Mouse (Mus musculus): Measurements from ENCODE around the gene Hba-x. TPM values are rescaled to one million over a fixed set of nuclear protein-coding genes. Genes with fewer than 3 reads are reported as not detected.
A peak's percentile ranks its signal among the peaks of the same experiment; 100 is the strongest.
"Not testable (repeated sequence)": the region's sequence is repeated elsewhere in the genome, so short reads cannot be mapped to it uniquely, and the experiment has no call there.

Hba-x gene
- polyA plus RNA-seq, 3 experiments from 2014 or later: not detected

DNA sequence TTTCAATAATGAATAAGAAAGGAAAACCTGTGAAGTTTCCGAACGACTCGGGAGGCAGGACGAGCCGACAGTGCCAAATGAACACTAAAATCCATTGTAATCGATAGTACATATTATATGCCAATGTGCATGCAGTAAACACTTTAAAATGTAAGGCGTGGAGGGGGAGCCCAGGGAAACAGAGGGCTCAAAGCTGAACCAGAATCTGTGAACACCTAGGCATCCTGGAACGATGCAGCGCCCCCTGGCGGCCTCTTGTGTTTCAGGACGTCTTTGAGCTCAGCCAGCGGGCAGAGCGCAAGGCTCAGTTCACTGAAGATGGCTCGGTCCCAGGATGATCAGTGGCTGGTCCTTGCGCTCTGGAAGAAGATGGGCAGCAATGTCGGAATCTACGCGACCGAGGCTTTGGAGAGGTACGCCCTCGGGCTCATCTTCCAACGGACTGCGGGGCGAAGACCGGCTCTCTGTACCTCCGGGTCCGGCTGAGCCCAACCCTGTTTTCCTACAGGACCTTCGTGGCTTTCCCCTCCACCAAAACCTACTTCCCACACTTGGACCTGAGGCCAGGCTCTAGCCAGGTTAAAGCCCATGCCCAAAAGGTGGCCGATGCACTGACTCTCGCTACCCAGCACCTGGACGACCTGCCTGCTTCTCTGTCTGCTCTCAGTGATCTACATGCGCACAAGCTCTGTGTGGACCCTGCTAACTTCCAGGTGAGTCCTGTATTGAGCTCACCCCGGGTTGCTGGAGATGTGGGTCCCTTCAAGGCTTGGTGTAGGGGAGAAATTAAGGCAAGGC lies 10.7 kb downstream of the Hba-x start, which contains the start of gene Hbq1b:
Gene Hbq1b, plus strand, starts transcription at position 271 of the 798 bp plus-strand sequence.
- peak; percentile 38 for ATAC-seq

- ATAC-seq: no peak
Observed at GRCm38 (mm10) chr11:32287493-32287825, 11.3 kb downstream of the Hba-x start.

- not testable (repeated sequence) for ATAC-seq
Observed at GRCm38 (mm10) chr11:32292819-32293218, 16.6 kb downstream of the Hba-x start.

DNA sequence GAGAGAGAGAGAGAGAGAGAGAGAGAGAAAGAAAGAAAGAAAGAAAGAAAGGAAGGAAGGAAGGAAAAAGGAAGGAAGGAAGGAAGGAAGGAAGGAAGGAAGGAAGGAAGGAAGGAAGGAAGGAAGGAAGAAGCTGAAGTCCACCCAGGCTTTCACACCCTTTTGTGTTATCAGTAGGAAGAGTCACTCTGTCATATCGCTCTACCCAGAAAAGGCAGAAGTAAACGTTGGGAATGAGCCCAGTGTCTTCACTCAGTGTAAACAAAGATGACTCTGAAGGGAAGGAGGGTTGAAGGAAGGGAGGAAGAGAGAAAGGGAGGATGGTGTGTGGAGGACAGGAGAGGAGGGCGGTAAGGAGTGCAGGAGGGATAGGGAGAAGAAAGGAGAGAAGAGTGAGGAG lies 17.3 kb downstream of the Hba-x start:
- ATAC-seq: not testable (repeated sequence)

DNA sequence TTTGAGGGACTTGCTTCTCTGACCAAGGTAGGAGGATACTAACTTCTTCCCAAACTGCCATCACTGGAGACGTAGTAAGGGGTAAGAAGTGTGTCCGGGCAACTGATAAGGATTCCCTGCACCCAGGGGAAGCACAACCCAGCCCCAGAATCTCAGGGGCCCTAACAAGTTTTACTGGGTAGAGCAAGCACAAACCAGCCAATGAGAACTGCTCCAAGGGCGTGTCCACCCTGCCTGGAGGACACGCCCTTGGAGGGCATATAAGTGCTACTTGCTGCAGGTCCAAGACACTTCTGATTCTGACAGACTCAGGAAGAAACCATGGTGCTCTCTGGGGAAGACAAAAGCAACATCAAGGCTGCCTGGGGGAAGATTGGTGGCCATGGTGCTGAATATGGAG lies 20.0 kb downstream of the Hba-x start, which contains the start of gene Hba-a2:
Gene Hba-a2, plus strand, starts transcription at position 287 of the 400 bp plus-strand sequence.
- ATAC-seq: not testable (repeated sequence)

DNA sequence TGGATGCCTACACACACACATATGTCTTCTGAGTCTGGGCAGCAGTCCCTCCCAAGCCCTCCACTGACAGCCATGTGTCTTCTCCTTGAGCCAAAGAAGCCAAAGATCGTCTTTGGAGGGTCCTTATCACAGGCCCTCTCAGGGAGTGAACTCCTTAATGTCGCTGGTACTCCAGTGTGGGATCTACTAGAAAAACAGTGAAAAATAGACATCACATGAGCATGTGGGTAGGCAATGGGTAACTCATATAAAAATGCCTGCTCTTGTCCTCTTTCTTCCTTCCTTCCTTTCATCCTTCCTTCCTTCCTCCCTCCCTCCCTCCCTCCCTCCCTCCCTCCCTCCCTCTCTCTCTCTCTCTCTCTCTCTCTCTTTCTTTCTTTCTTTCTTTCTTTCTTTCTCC lies 21.2 kb downstream of the Hba-x start:
- ATAC-seq: not testable (repeated sequence)

GRCm38 (mm10) chr11:32297866-32298531 lies 21.8 kb downstream of the Hba-x start:
- ATAC-seq: no peak

GRCm38 (mm10) chr11:32298532-32298918 lies 22.3 kb downstream of the Hba-x start:
- ATAC-seq: no peak

DNA sequence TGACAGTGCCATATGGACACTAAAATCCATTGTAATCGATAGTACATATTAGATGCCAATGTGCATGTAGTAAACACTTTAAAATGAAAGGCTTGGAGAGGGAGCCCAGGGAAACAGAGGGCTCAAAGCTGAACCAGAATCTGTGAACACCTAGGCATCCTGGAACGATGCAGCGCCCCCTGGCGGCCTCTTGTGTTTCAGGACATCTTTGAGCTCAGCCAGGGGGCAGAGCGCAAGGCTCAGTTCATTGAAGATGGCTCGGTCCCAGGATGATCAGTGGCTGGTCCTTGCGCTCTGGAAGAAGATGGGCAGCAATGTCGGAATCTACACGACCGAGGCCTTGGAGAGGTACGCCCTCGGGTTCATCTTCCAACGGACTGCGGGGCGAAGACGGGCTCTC lies 23.7 kb downstream of the Hba-x start, which contains the start of gene Hbq1a:
Gene Hbq1a, plus strand, starts transcription at position 205 of the 400 bp plus-strand sequence.
- not testable (repeated sequence) for ATAC-seq

DNA sequence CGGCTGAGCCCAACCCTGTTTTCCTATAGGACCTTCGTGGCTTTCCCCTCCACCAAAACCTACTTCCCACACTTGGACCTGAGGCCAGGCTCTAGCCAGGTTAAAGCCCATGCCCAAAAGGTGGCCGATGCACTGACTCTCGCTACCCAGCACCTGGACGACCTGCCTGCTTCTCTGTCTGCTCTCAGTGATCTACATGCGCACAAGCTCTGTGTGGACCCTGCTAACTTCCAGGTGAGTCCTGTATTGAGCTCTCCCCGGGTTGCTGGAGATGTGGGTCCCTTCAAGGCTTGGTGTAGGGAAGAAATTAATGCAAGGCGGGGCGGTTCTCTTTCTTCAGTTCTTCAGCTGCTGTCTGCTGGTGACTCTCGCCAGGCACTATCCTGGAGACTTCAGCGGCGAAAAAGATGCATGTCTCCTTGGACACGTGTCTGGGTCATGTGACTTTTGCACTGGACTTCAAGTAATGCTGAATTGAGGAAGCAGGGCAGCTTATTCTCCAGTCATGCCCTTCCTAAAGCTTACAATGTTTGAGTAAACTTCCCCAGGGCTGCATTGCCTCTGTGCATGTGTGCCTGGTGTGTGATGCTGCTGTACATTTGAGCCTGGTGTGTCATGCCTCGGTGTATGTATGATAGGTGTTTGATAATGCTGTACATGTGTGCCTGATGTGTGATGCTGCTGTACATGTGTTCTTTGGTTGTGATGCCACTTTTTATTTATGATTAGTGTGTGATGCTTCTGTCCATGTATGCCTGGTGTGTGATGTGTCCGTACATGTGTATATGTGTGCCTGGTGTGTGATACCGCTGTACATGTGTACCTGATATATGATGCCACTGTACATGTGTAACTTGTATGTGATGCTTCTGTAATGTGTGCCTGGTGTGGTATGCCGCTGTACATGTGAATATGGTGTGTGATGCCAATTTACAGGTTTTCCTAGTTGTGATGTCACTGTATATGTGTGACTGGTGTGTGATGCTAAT lies 24.4 kb downstream of the Hba-x start:
- no peak for ATAC-seq

- no peak for ATAC-seq
Observed at GRCm38 (mm10) chr11:32301506-32301905, 25.3 kb downstream of the Hba-x start.

DNA sequence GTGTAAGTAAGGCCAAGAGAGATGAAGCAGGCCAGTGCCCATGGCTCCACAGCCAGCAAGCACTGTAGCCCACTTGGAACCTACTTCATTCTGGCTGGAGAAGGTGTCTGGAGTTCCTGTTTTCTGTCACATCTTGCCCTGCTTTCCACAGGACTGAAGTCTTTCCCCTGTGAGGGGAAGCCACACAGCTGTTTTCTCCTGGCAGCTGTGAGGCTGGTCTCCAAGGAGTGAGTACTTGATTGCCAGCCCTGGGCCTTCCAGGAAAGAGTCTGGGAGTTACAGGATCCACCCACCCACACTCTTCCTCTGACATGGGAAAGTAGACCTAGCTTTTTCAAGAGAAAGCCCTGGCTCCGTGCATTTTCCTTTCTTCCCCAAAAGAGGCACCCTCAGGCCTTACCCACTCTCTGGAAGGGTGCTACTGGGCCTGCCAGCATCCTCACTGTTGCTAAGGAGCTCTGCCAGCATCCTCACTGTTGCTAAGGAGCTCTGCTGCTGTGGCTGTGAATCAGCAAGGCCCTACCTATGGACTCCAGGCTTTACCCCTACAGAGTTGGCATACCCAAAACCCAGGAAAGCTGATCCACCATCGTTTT lies 26.7 kb downstream of the Hba-x start:
- ATAC-seq: no peak

- no peak for ATAC-seq
Observed at GRCm38 (mm10) chr11:32303455-32303854, 27.3 kb downstream of the Hba-x start.

- ATAC-seq: no peak
Observed at GRCm38 (mm10) chr11:32307006-32307405, 30.8 kb downstream of the Hba-x start.

DNA sequence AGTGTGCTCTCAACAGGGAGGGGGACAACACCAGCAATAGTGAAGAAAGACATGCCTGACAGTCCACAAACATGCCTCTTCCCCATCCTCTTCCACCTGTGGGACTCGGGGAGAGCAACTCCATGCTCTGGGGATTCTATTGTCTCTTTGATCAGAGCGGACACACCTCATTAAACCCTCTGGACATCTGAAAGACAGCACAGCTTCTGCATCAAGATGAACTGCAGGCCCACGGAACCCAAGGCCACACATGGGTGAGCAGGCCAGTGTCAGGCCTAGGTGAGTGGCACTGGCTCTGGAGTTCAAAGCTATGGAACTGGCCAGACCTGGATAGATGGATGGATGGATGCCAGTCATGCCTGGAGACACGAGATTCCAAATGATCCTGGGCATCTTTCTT lies 33.2 kb downstream of the Hba-x start:
- ATAC-seq: no peak

- no peak for ATAC-seq
Observed at GRCm38 (mm10) chr11:32309928-32310327, 33.7 kb downstream of the Hba-x start.

DNA sequence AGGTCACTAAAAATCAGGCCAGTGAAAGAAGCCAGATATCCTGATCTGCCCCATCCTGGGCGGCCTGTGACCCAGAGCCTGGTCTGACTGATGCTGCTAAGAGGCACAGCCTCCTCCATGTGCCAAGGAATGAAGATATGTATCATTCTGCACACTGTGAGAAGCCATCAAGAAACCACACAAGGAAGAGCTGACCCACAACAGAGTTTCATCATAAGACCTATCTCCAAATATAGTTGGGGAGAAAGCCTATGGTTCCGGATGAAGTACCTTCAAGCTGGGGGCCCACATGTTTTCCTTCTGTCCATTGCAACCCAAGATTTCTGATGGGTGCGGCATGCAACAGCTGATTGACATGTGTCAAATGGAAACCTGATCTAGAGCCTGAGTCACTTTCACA lies 39.8 kb downstream of the Hba-x start:
- ATAC-seq: no peak

DNA sequence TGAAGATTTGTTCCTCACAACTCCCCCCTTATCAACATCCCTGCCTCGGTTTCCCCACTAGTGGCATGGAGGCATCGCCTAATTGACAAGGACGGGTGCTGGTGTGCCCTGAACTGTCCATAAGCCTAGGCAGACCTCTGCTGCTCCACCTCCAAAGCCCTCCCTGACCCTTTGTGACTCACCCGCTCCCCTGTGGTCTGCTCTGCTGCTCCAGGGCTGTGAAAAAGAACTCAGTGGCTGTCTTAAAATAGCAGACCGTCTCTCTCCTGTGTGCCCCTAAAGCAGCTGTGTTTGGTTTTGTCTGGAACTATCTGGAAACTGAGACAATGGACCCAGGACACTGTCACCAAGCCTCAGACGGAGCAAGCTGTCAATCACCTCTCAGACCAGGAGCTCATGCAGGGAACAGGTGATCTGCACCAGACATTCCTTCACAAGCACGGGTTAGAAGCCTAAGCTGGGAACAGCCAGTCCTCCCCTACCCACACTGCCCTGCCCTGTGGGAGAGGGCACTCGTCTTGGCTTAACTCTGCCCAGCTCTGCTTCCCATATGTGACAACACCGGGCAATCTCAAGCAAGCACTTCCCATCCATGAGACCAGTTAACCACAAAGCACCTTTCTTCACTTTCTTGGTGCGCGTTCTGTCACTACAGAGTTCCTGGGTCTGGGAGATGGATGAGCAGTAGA lies 44.5 kb downstream of the Hba-x start:
- no peak for ATAC-seq

GRCm38 (mm10) chr11:32321196-32321565 lies 45.0 kb downstream of the Hba-x start:
- ATAC-seq: no peak

GRCm38 (mm10) chr11:32324609-32325008 lies 48.4 kb downstream of the Hba-x start:
- peak; percentile 75 for ATAC-seq

Data from inflammation-experienced regulatory T-cells, adult 6 months (primary cell).